Mouse (Mus musculus) ES-E14 (cell line): ENCODE data around the gene Tnks1bp1.

Experiments
- HCFC1 ChIP-seq: IDR thresholded peaks from 2 replicates; pipeline ENCODE4 v1.6.1; 2012; ENCODE audit warnings: low read length, inconsistent platforms, borderline replicate concordance; ENCODE audit not compliant: insufficient read depth
- ZC3H11A ChIP-seq: IDR thresholded peaks from 2 replicates; pipeline ENCODE4 v1.6.1; 2012; ENCODE audit warnings: low read depth, mild to moderate bottlenecking, inconsistent platforms, low read length, borderline replicate concordance

DNA sequence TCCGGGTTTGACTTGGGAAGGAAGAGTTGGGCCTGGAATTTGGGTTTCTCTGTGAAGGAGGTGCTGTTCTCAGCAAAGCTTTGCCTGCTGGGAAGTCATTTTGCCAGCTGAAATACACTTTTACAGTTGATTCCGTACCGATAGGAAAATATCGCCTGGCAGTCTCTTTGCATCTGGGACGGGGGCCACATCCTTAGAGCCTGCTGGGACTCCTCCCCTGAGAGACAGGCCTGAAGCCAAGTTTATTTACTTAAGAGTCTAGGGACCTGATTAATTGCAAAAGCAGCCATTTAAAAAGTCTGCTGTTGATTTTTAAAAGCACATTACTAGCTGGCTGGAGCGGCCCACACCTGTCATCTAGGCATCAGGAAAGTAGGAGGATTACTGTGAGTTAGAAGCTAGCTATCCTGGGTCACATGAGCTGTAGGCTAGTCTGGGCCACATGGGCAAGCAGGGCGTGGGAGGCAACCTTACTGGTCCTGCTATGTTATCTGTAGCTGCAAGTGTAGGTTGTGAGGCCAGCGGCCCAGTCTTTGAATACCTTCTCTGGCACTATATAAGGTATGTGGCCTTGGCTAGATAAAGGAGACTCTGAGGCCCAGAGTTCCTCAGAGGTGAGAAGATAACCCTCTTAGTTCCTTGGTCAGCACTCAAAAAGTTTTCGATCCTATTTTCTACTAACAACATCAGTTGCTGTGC, 35.8 kb upstream of the Tnks1bp1 start:
- TF ChIP-seq ZC3H11A (no peak), HCFC1 (no peak)
